Mouse (Mus musculus) gastrocnemius, postnatal 4 days (tissue): ENCODE data around the gene Mtif2. TPM values are rescaled to one million over a fixed set of nuclear protein-coding genes. Genes with fewer than 3 reads are reported as not detected.
"Not testable (repeated sequence)": the region's sequence is repeated elsewhere in the genome, so short reads cannot be mapped to it uniquely, and the experiment has no call there.

Experiments used
- DNase-seq, 2 experiments: peaks; one replicate each; pipeline ENCODE4 v3.0.0; 2021 to 2022; ENCODE audit warnings: low spot score in 2 of 2, mixed read lengths in 2 of 2
- long read RNA-seq, 2 experiments: library from polyadenylated mRNA; stranded (forward); transcript quantifications; one replicate each; pipeline ENCODE4 v2.0.0; 2021
- total RNA-seq, 2 experiments: library from RNA; stranded (reverse); gene quantifications; 2 replicates each; pipeline ENCODE4 v1.2.3; 2021

Mtif2 gene
- 10 to 100 TPM; 23.8 to 30.8 TPM for total RNA-seq
- long read RNA-seq, experiment 1, transcript Mtif2-202 (14 exons, 2,741 nt) = major isoform, 15 of 28 reads
- long read RNA-seq, experiment 1, partial matches to known transcripts = 1 of 28 reads
- long read RNA-seq, experiment 1, other reads (novel, unspliced or antisense) = 9 of 28 reads
- long read RNA-seq, experiment 2, transcript Mtif2-202 (14 exons, 2,741 nt) = major isoform, 13 of 22 reads
- long read RNA-seq, experiment 2, partial matches to known transcripts = 0 of 22 reads
- long read RNA-seq, experiment 2, other reads (novel, unspliced or antisense) = 6 of 22 reads

DNA sequence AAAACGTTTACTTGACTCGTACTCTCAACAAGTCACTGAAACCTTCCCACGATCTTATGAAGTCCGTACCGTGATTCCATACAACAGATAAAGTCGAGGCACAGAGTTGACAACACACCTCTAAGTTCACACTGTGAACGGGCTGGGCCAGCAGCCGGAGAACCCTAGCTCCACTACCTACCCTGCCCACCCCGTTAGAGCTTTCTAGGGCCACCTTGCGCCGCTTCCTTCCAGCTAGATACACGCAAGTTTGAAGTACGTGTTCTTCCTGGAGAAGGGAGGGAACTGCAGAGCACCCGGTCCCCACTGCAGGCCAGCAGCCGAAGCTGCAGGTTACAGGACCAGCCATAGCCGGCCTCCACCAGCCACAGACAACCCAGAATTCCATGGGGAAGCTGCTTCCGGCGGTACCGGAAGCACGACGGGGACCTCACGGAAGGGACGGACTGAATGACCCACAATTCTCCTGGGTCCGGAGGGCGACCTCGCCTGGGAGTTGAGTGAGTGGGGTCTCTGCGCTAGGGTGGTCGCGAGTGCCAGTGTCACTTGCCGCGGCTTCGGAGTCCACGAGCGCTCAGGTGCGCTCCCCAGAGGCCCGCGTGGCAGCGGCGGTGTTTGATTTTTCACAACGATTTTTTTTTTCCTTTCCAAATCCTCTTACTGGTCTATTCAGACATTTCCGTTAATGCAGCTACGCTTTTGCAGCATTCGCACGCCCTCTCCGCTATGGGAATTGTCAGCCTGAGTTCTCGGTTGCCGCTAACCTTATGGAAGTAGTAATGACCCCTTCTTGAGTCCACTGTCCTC lies at the start of gene Mtif2:
Gene Mtif2, plus strand, starts transcription at position 421 of the 807 bp plus-strand sequence.
- peak; percentile 66 to 77 for DNase-seq

DNA sequence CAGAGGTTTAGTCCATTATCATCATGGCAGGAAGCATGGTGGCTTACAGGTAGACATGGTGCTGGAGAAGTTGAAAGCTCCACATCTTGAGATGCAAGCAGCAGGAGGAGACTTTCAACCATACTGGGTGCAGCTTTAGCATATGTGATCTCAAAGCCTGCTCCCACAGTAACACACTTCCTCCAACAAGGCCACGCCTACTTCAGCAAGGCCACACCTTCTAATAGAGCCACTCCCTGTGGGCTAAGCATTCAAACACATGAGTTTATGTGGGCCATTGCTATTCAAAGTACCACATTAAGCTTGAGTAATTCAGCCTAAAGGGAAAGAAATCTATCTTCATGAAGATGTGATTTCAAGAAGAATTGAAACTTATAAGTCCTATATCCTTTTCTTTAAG lies 33.1 kb upstream of the Mtif2 start:
- no peak for DNase-seq

DNA sequence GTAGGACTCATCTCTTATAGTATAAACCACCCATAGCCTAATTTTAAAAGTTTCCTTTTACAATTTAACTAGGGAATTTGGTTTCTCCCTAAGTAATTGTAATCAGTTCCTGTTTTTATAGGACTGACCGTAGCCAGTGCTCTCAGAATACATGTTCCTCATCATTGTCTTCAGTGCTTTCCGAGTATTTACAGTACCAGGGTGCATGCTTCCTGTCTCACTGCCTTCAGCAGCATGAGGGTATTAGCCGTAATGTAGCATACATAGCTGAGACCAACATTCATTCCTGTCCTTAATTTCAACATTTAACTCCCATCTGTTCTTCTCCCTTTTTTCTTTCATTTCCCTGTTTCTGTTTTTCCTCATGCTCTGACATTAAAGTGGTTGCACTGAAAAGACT lies 29.2 kb upstream of the Mtif2 start:
- no peak for DNase-seq

DNA sequence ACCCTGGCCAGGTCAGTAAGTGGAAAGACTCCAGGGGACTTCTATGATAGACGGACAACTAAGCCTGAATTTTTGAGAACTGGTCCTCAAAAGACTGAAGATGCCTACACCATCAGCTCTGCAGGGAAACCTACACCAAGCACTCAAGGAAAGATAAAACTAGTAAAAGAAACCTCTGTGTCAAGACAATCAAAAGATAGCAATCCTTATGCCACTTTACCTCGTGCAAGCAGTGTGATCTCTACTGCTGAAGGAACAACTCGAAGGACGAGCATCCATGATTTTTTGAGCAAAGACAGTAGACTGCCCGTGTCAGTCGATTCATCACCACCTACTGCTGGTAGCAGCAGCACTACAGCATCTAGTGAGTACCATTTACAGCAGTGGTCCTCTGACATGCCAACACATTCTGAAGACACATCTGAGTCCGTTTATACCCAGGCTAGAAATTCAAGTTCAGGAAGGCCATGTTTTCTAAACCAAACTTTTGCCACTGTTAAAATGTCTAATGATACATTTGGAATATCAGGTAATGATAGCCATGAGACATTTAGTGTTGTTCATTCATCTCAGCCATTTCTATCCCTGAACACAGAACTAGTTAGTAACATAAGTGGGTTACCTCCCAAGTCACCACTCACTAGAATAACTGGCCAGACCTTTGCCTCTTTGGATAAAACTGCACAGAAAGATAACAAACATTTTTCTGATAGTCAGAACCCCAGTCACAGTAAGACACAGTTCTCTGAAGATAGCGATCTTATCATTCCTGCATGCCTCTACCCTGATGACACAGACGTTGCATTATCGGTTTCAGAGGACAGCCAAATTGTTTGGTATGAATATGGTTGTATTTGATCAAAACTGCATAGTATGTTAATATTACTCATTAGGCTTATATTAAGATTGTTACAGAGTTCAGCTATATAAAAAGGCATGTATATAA lies 22.0 kb upstream of the Mtif2 start:
- DNase-seq = no peak

DNA sequence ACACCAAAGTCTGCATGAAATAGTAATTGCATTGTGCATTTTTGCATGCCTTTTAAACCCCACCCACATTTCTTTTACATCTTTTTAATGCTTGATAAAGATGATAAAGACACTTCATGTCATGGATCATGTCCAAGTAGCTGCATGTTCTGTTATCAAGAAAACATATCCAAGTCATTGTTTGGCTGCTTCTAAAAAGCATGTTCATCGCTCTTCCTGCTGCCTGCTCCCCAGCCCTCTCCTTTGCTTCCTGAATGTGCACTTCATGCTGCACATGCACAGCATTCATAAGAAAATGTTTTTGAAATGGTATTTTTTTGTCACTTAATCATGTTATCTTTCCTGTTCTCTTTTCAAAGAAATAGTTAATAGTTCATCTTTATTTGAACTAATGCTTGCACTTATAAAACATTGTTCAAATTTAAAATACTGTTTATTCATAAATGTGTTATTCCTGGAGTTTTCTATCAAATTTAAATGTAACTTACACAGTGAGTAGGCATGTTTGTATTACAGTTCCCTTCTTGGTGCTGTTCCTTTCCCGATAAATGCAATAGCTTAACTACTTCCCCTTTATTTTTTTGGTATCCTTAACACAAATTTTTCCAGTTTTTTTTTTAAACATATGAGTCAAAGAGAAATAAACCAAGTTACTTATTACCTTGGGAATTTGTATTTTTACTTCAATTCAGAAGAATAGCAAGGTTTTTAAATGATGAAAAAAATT lies 21.1 kb upstream of the Mtif2 start:
- DNase-seq = no peak

DNA sequence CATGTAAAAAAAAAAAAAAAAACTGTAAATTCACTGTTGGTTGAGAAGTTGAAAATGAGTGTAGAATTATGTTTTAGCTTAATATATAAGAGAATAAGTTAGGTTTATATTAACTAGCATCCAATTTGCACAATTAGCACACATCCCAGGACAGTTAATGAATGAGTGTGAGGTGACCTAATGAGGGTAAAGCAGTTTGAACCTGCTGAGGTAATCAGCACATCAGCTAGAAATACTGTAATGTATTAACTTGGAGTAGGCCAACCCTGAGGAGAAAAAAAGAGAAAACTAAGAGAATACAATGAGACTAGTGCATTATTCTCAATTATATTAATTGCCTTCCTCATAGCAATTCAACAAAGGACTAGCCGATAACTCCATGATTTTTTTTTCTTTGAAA lies 16.8 kb upstream of the Mtif2 start:
- no peak for DNase-seq

DNA sequence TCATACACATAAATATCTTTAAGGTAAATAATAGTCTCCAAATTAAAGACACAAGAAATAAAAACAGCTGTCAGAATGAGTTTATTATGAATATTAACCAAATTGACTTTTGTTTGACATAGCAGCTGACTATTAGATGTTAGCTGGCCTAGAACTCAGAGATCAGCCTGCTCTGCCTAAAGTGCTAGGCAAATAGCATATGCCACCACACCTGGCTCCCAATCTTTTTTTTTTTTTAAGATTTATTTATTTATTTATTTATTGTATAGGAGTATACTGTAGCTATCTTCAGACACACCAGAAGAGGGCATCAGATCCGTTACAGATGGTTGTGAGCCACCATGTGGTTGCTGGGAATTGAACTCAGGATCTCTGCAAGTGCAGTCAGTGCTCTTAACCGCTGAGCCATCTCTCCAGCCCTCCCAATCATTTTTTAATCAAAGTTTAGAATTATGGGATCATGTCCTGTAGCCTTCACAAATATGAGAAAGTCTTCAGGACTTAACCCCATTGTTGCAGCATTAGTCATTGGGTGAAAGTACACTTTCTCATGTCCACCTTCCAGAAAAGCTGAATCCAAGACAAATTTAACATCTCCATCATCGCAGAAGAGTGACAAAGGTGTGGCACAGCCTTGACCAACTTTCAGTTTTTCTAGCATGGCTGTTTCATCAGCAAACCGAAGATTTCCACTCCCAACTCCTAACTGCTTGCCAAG lies 13.2 kb upstream of the Mtif2 start:
- no peak for DNase-seq

DNA sequence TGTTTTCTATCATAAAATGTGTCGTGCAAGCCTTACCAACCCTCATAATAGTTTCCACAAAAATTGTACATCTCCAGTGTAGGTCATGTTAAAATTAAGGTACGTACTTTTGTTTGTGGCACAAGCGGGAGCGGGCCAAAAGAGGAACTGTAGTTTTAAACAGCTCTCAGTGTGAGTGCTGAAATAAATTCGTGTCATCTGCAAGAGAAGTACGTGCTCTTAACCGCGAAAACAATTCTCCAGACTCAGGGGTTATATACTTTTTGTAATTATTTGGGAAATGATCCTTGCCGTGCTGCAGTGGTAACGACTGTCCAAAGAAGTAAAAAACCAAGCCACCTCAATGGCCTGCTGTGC lies 11.9 kb upstream of the Mtif2 start:
- no peak for DNase-seq

DNA sequence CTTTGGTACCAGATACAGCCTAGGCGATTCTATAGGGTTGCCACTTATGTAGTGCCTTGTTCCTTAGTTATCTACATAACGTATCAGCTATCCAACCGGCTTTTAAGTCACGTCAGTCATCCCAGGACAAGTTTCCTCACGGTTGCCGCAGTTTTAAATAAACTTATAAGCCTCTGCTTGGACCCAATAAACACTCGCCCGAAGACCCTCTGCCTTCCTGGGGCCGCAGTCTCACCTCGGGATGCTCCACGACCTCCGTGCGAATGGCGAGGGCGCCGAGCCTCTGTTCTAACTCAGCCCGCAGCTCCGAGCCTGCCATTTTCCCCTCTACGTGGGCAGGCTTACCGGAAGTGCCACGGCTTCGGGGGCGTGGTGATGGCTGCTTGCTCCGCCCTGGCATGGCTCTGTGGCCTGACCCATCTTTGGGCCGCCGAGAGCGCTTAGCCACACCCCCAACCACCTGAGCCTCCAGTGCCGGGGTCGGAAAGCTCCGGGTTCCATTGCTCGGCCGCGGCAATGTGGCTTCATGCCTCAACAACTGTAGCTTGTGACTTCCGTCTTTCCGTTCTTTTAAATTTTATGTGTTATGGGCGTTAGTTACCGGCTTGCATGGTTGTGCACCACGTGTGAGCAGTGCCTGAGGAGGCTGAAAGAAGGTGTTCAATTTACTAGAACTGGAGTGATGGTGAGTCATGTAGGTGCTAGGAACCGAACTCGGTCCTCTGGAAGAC lies 11.4 kb upstream of the Mtif2 start, which contains the start of gene Prorsd1:
Gene Prorsd1, minus strand, starts transcription at position 352 of the 731 bp plus-strand sequence.
- DNase-seq = peak; percentile 76 to 89

DNA sequence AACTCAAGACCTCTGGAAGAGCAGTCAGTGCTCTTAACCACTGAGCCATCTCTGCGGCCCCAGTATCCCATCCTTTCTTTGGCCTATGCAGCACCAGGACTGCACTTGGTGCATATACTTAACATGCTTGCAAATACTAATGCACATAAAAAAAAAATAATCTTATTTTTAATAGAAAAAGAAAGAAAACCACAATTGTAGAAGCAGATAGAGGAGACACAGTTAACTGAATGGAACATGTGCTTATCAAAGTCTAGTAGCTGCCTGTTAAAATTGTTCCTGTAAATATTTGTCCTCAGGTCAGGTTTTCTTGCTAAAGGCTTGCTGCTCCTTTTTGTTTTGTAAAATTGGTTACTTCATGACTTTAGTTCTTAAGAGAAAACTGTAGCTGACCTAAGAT lies 12.0 kb downstream of the Mtif2 start:
- DNase-seq = no peak

DNA sequence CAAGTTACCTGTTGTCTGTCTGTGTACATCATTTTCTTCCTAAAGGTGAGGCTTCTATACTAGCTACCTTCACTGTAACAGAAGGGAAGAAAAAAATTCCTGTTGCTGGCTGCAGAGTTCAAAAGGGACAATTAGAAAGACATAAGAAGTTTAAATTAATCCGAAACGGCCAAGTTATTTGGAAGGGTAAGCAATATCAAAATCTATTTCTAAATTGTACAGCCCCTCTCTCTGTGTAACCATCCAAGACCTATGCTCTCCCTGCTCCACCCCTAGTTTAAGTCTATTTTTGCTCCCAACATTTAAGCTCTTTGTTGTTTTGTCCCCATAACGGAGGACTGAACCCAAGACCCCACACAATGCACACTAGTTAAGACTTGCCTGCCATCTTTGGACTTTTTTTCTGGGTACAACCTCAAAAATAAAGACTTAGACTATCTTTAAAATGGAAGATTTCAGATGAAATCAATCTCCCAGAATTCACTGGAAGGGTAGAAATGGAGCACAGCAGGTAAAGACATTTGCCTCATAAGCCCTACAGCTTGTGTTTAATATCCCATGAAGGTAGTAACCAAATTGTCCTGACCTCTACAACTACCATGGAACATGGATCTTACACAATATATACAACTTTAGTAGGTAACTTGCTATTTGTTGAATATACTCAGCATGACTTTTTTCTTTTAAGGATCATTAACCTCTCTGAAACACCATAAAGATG lies 18.2 kb downstream of the Mtif2 start:
- no peak for DNase-seq

DNA sequence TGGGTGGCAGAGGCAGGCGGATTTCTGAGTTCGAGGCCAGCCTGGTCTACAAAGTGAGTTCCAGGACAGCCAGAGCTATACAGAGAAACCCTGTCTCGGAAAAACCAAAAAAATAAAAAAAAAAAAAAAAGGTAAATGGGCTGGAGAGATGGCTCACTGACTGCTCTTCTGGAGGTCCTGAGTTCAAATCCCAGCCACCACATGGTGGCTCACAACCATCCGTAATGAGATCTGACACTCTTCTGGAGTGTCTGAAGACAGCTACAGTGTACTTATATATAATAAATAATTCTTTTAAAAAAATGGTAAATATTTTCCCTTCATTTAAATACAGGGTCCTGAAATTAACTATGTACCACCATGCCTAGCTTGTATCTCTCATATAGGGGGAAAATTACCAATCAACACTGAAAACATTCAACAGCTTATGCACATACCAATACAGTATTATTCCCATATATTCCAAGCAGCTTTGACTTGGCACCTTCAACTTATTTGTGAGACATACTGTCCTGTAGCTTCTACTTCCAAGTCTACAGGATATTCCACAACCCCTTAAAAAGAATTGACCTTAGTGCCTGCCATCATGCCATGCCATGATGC lies 19.0 kb downstream of the Mtif2 start:
- DNase-seq = not testable (repeated sequence)

DNA sequence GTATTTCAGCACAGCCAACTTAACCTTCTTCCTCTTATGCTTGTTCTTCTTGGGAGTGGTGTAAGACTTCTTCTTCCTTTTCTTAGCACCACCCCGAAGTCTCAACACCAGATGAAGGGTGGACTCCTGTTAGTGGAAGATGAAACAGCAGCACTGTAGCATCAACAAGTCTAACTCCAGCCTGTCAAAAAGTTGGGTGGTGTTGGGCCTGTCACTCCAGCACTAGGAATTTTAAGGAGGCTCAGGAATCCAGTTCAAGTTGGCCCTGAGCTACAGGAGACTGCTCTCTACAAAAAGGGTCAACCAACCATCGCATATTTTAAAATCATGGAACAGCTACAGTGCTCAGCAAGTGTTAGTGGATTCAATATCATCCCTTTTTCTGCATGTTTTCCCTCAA lies 20.1 kb downstream of the Mtif2 start:
- not testable (repeated sequence) for DNase-seq

DNA sequence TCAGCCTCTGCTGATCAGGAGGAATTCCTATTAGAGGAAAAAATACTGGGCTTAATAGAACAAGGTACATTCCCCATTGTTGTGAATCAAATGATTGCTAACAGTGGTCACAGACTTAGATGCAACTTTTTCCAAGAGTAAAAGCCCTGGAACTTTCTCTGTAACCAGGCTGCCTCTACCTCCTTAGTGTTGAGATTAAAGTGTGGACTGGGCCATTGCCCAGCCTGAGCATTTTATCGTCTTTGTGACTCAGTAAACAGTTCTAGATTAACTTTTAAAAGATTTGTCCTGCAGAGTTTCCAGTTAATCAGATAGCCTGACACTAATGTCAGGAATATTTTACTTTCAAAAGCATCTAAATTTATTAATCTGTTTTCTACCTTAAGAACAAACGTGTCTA lies 20.6 kb downstream of the Mtif2 start:
- no peak for DNase-seq

DNA sequence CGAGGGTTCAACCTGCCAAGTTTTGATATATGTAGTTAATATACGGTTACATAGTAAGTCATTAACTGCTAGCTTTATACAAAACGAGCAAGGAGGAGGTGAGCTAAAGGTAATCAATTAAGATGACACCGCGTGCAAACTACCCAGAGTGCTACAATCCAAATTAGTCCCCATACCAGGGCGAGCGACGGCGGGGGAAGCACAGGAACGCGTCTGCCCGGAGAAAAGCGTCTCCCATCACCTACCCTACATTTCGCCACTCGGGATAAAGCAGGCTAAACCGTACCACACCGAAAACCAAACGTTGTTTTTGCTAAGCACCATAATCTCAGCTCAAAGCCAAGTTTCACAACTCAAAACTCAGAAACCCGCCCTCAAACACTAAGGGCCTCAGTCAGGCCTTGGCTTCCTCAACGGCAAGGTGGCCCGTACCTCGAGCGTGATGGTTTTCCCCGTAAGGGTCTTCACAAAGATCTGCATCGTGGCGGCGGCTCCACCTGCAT lies 21.1 kb downstream of the Mtif2 start:
- DNase-seq = no peak

DNA sequence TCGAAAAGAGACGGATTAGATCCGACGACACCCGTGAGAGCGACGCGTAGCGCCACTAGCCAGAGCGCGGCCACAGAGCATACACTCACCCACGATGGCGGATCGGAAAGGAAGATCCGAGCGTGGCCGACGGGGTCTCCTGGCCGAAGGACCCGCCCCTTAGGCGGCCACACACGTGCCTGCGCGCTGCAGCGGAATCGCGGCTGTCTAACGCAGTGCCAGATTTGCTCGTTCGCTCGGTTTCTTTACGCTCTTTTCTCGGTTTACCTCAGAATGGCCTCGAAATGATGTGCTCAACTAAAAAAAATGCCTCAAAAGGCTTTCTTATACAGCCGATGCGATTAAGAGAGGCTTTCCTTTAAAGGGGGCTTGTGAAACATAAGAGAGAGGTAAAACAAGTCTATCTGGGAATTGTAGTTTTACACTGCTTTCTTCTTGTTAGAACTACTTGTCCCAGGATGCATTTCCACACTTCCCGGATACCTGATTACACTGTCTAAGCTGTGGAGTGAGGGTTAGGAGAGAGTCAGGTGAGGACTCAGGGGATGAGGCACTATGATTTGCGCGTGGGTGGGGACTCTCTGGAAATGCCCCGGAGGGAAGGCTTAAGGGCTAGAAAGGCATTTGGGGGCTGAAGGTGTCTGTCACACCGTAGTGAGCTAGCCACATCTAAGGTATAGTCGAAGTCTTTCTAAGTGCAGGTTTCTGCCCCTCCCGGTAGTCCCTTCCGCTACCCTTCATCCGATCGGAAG lies 21.7 kb downstream of the Mtif2 start, which contains the start of the genes Clhc1 and Rps27a:
Gene Clhc1, plus strand, starts transcription at position 199 of the 752 bp plus-strand sequence.
Gene Rps27a, minus strand, starts transcription at position 358 of the 752 bp plus-strand sequence.
- DNase-seq = peak; percentile 80 to 97
